Mouse (Mus musculus): ENCODE measurements at regions not wholly inside any gene's neighbourhood (a gene's known extent, or its start where the extent isn't known, plus 50 kb on each side); places are given as distances from the start of the nearest gene placed in this dataset.
"Not testable (repeated sequence)": the region's sequence is repeated elsewhere in the genome, so short reads cannot be mapped to it uniquely, and the experiment has no call there.

- Histone ChIP-seq H3K9ac (replicated peaks; ENCODE audit: low read depth) (no peak overlapping the region), H3K27me3 (replicated peaks; ENCODE audit: insufficient read depth, low read length) (no peaks in the 10 kb centered on the region), H3K27ac (ENCODE audit: low read length) (no peak overlapping the region), H3K4me1 (ENCODE audit: insufficient read depth, low read depth, low read length) (no peaks in the 10 kb centered on the region), H3K4me3 (ENCODE audit: low read depth, low read length) (no peak overlapping the region), H3K9me3 (ENCODE audit: low read length) (no peaks in the 10 kb centered on the region), H3K4me2 (replicated peaks; ENCODE audit: low read depth, low read length) (no peak overlapping the region), H3K36me3 (ENCODE audit: insufficient read depth, low read length) (no peaks in the 10 kb centered on the region)
- no peak for ATAC-seq
- DNase-seq (ENCODE audit: low spot score): no peak
- no peak for TF ChIP-seq EP300 (IDR thresholded peaks at IDR 0.05)
- TF ChIP-seq CTCF (IDR thresholded peaks at IDR 0.05): no peak
- WGBS: 66% methylated on average over 1 of the region's 1 CpGs
Measured at GRCm38 (mm10) chr3:113105979-113106378, 152.7 kb downstream of the Amy2a5 start.

DNA sequence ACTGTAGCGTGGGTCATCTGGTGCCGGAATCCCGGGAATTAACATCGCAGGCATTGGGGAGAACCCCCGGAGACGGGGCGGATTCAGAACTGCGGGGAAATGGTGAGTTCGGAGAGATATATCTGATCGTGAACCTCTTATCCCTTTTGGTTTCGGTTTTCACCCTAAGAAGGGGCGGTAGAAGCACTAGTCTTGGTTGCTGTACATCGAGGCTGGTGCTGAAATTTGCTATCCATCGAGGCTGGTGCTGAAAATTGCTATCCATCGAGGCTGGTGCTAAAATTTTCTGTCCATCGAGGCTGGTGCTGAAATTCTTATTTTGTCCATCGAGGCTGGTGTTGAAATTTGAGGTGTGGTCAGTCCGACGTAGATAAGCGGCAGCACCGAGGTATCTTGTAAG, 167.8 kb downstream of the Amy2a5 start:
- ATAC-seq: not testable (repeated sequence)
- DNase-seq (ENCODE audit: low spot score): peak; percentile 6
- 66% methylated on average over 19 of the region's 21 CpGs for WGBS

DNA sequence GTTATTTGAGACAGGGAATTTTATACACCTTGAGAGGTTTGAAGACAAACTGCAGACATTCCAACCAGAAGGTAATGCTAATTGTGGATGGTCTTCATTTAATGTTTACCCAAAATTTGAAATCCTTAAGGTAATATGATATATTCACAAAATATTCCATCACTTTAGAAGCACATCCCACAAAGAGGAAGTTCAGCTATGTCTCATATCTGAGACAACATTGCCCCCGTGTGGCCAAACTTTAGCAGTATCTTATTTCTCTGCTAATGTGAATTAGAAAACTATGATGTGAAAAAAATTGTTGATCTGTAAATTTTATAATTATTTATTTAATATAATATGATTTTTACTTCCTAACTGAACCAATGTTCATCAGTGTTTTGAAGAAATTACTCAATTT, 177.9 kb downstream of the Amy2a5 start:
- H3K9me3 ChIP-seq (ENCODE audit: low read length): no peaks in the 10 kb centered on the region
- WGBS: 0% methylated on average over 1 of the region's 1 CpGs
- no peak overlapping the region for H3K4me2 ChIP-seq (replicated peaks; ENCODE audit: low read depth, low read length)
- TF ChIP-seq CTCF (IDR thresholded peaks at IDR 0.05): peak; percentile 49
- no peak for TF ChIP-seq EP300 (IDR thresholded peaks at IDR 0.05)
- no peak overlapping the region for H3K4me3 ChIP-seq (ENCODE audit: low read depth, low read length)
- peak; percentile 20 for DNase-seq (ENCODE audit: low spot score)
- H3K27me3 ChIP-seq (replicated peaks; ENCODE audit: insufficient read depth, low read length): no peaks in the 10 kb centered on the region
- H3K4me1 ChIP-seq (ENCODE audit: insufficient read depth, low read depth, low read length): no peaks in the 10 kb centered on the region
- H3K27ac ChIP-seq (ENCODE audit: low read length): no peak overlapping the region
- no peak for ATAC-seq
- no peak overlapping the region for H3K9ac ChIP-seq (replicated peaks; ENCODE audit: low read depth)
- no peaks in the 10 kb centered on the region for H3K36me3 ChIP-seq (ENCODE audit: insufficient read depth, low read length)

More for the DNA sequence above, 167.8 kb downstream of the Amy2a5 start:
- H3K27ac ChIP-seq (ENCODE audit: low read length); H3K36me3 ChIP-seq (ENCODE audit: insufficient read depth, low read length); H3K27me3 ChIP-seq (replicated peaks; ENCODE audit: insufficient read depth, low read length); H3K4me2 ChIP-seq (replicated peaks; ENCODE audit: low read depth, low read length); H3K9me3 ChIP-seq (ENCODE audit: low read length); H3K4me1 ChIP-seq (ENCODE audit: insufficient read depth, low read depth, low read length); H3K9ac ChIP-seq (replicated peaks; ENCODE audit: low read depth); H3K4me3 ChIP-seq (ENCODE audit: low read depth, low read length): not testable (repeated sequence)
